Mouse (Mus musculus): ENCODE results near the gene Rtn1. TPM values are rescaled to one million over a fixed set of nuclear protein-coding genes. Genes with fewer than 3 reads are reported as not detected.

Gene Rtn1
- polyA plus RNA-seq, 1 experiment = 4.1 TPM

- 1% methylated on average over 54 of the region's 56 CpGs for WGBS
- Histone ChIP-seq H3K27ac (ENCODE audit: insufficient read depth, low read depth, low read length) (no peak overlapping the region), H3K4me1 (ENCODE audit: control insufficient read depth, insufficient read depth, insufficient read length, low read length) (peaks cover 4% of the 10 kb centered on the region; the same call in 1 of the 2 replicates), H3K27me3 (ENCODE audit: control insufficient read depth, insufficient read depth, low read length) (0 out of 2 replicates have a peak, but pooled peaks cover 3% of the 10 kb centered on the region), H3K4me3 (ENCODE audit: low read depth, low read length) (peak overlapping the region; percentile 47), H3K36me3 (ENCODE audit: control insufficient read depth, insufficient read depth, low read length) (no peaks in the 10 kb centered on the region)
- TF ChIP-seq CTCF (IDR thresholded peaks at IDR 0.05; ENCODE audit: extremely low read depth, insufficient read length, insufficient replicate concordance, low read depth, low read length) = no peak
- no peak for TF ChIP-seq POLR2A (IDR thresholded peaks at IDR 0.05; ENCODE audit: low read depth, low read length)
Measured at GRCm38 (mm10) chr12:72236564-72237011, 172.3 kb downstream of the Rtn1 start.

GRCm38 (mm10) chr12:72235621-72236351, 173.1 kb downstream of the Rtn1 start:
- no peak overlapping the region for H3K4me3 ChIP-seq (ENCODE audit: low read depth, low read length)
- no peak overlapping the region for H3K27ac ChIP-seq (ENCODE audit: insufficient read depth, low read depth, low read length)
- TF ChIP-seq POLR2A (IDR thresholded peaks at IDR 0.05; ENCODE audit: low read depth, low read length) (no peak), CTCF (IDR thresholded peaks at IDR 0.05; ENCODE audit: extremely low read depth, insufficient read length, insufficient replicate concordance, low read depth, low read length) (no peak)
- 0 out of 2 replicates have a peak, but pooled peaks cover 3% of the 10 kb centered on the region for H3K27me3 ChIP-seq (ENCODE audit: control insufficient read depth, insufficient read depth, low read length)
- H3K36me3 ChIP-seq (ENCODE audit: control insufficient read depth, insufficient read depth, low read length) = no peaks in the 10 kb centered on the region
- H3K4me1 ChIP-seq (ENCODE audit: control insufficient read depth, insufficient read depth, insufficient read length, low read length) = peaks cover 4% of the 10 kb centered on the region; the same call in 1 of the 2 replicates
- WGBS = 49% methylated on average over 12 of the region's 12 CpGs

- Histone ChIP-seq H3K27ac (ENCODE audit: insufficient read depth, low read depth, low read length) (no peak overlapping the region), H3K4me1 (ENCODE audit: control insufficient read depth, insufficient read depth, insufficient read length, low read length) (peaks cover 4% of the 10 kb centered on the region; the same call in 1 of the 2 replicates), H3K36me3 (ENCODE audit: control insufficient read depth, insufficient read depth, low read length) (no peaks in the 10 kb centered on the region), H3K27me3 (ENCODE audit: control insufficient read depth, insufficient read depth, low read length) (0 out of 2 replicates have a peak, but pooled peaks cover 3% of the 10 kb centered on the region), H3K4me3 (ENCODE audit: low read depth, low read length) (no peak overlapping the region)
- WGBS = 91% methylated on average over 9 of the region's 9 CpGs
- TF ChIP-seq POLR2A (IDR thresholded peaks at IDR 0.05; ENCODE audit: low read depth, low read length) (no peak), CTCF (IDR thresholded peaks at IDR 0.05; ENCODE audit: extremely low read depth, insufficient read length, insufficient replicate concordance, low read depth, low read length) (no peak)
Measured at GRCm38 (mm10) chr12:72234966-72235365, 173.9 kb downstream of the Rtn1 start.

- no peak for TF ChIP-seq POLR2A (IDR thresholded peaks at IDR 0.05; ENCODE audit: low read depth, low read length)
- TF ChIP-seq CTCF (IDR thresholded peaks at IDR 0.05; ENCODE audit: extremely low read depth, insufficient read length, insufficient replicate concordance, low read depth, low read length) = no peak
- Histone ChIP-seq H3K27ac (ENCODE audit: insufficient read depth, low read depth, low read length) (no peak overlapping the region), H3K36me3 (ENCODE audit: control insufficient read depth, insufficient read depth, low read length) (no peaks in the 10 kb centered on the region), H3K4me1 (ENCODE audit: control insufficient read depth, insufficient read depth, insufficient read length, low read length) (peaks cover 4% of the 10 kb centered on the region; the same call in 1 of the 2 replicates), H3K4me3 (ENCODE audit: low read depth, low read length) (no peak overlapping the region), H3K27me3 (ENCODE audit: control insufficient read depth, insufficient read depth, low read length) (0 out of 2 replicates have a peak, but pooled peaks cover 3% of the 10 kb centered on the region)
- 80% methylated on average over 3 of the region's 3 CpGs for WGBS
Measured at GRCm38 (mm10) chr12:72234151-72234550, 174.7 kb downstream of the Rtn1 start.

- no peaks in the 10 kb centered on the region for H3K36me3 ChIP-seq (ENCODE audit: control insufficient read depth, insufficient read depth, low read length)
- H3K27me3 ChIP-seq (ENCODE audit: control insufficient read depth, insufficient read depth, low read length) = 0 out of 2 replicates have a peak, but pooled peaks cover 3% of the 10 kb centered on the region
- H3K4me3 ChIP-seq (ENCODE audit: low read depth, low read length) = no peak overlapping the region
- TF ChIP-seq POLR2A (IDR thresholded peaks at IDR 0.05; ENCODE audit: low read depth, low read length) = no peak
- no peak for TF ChIP-seq CTCF (IDR thresholded peaks at IDR 0.05; ENCODE audit: extremely low read depth, insufficient read length, insufficient replicate concordance, low read depth, low read length)
- no peak overlapping the region for H3K27ac ChIP-seq (ENCODE audit: insufficient read depth, low read depth, low read length)
- whole genome bisulfite sequencing = 79% methylated on average over 19 of the region's 19 CpGs
- H3K4me1 ChIP-seq (ENCODE audit: control insufficient read depth, insufficient read depth, insufficient read length, low read length) = peaks cover 4% of the 10 kb centered on the region; the same call in 1 of the 2 replicates
Measured at GRCm38 (mm10) chr12:72232826-72233790, 175.7 kb downstream of the Rtn1 start.

- Histone ChIP-seq H3K4me3 (ENCODE audit: low read depth, low read length) (no peak overlapping the region), H3K4me1 (ENCODE audit: control insufficient read depth, insufficient read depth, insufficient read length, low read length) (peaks cover 4% of the 10 kb centered on the region; the same call in 1 of the 2 replicates), H3K36me3 (ENCODE audit: control insufficient read depth, insufficient read depth, low read length) (no peaks in the 10 kb centered on the region), H3K27ac (ENCODE audit: insufficient read depth, low read depth, low read length) (no peak overlapping the region), H3K27me3 (ENCODE audit: control insufficient read depth, insufficient read depth, low read length) (0 out of 2 replicates have a peak, but pooled peaks cover 3% of the 10 kb centered on the region)
- 81% methylated on average over 3 of the region's 3 CpGs for WGBS
- TF ChIP-seq CTCF (IDR thresholded peaks at IDR 0.05; ENCODE audit: extremely low read depth, insufficient read length, insufficient replicate concordance, low read depth, low read length) = no peak
- no peak for TF ChIP-seq POLR2A (IDR thresholded peaks at IDR 0.05; ENCODE audit: low read depth, low read length)
Measured at GRCm38 (mm10) chr12:72232176-72232575, 176.7 kb downstream of the Rtn1 start.

All from small intestine, adult 2 months (tissue).